Mouse (Mus musculus) MEL (cell line): Measurements from ENCODE around the gene Syap1.

Experiments
- BHLHE40 ChIP-seq: IDR thresholded peaks from 2 replicates; pipeline ENCODE4 v1.6.1; 2012; ENCODE audit warnings: low read depth, mild to moderate bottlenecking, inconsistent platforms, low read length, improper control_type of control experiment, borderline replicate concordance
- CHD2 ChIP-seq: IDR thresholded peaks from 2 replicates; pipeline ENCODE4 v1.6.1; 2011; ENCODE audit warnings: low read length, improper control_type of control experiment
- CTCF ChIP-seq, 3 experiments: IDR thresholded peaks in 2 of 3; conservative IDR thresholded peaks in 1 of 3; 2 replicates each; pipeline ENCODE4 v1.5.1; 2011 to 2012; ENCODE audit warnings: low read length in 3 of 3, low read depth in 2 of 3, mild to moderate bottlenecking in 2 of 3, improper control_type of control experiment in 1 of 3, inconsistent platforms in 1 of 3, mixed read lengths in 1 of 3, moderate library complexity in 1 of 3; ENCODE audit not compliant: control insufficient read depth in 1 of 3, insufficient read depth in 1 of 3, poor library complexity in 1 of 3, severe bottlenecking in 1 of 3
- E2F4 ChIP-seq: IDR thresholded peaks from 2 replicates; pipeline ENCODE4 v1.6.1; 2011; ENCODE audit warnings: low read depth, low read length, improper control_type of control experiment, borderline replicate concordance
- ELF1 ChIP-seq: IDR thresholded peaks from 2 replicates; pipeline ENCODE4 v1.6.1; 2014; ENCODE audit warnings: low read depth, mild to moderate bottlenecking, inconsistent platforms, low read length, improper control_type of control experiment, moderate library complexity
- HCFC1 ChIP-seq: IDR thresholded peaks from 2 replicates; pipeline ENCODE4 v1.6.1; 2012; ENCODE audit warnings: low read depth, mild to moderate bottlenecking, inconsistent platforms, low read length, improper control_type of control experiment, moderate library complexity
- MEF2A ChIP-seq: IDR thresholded peaks from 2 replicates; pipeline ENCODE4 v1.6.1; 2014; ENCODE audit warnings: low read depth, mild to moderate bottlenecking, inconsistent platforms, low read length, improper control_type of control experiment; ENCODE audit not compliant: poor library complexity, insufficient replicate concordance, severe bottlenecking; ENCODE audit errors: extremely low read depth
- USF1 ChIP-seq: IDR thresholded peaks from 2 replicates; pipeline ENCODE4 v1.6.1; 2014; ENCODE audit warnings: low read depth, mild to moderate bottlenecking, inconsistent platforms, low read length, improper control_type of control experiment, moderate library complexity

DNA sequence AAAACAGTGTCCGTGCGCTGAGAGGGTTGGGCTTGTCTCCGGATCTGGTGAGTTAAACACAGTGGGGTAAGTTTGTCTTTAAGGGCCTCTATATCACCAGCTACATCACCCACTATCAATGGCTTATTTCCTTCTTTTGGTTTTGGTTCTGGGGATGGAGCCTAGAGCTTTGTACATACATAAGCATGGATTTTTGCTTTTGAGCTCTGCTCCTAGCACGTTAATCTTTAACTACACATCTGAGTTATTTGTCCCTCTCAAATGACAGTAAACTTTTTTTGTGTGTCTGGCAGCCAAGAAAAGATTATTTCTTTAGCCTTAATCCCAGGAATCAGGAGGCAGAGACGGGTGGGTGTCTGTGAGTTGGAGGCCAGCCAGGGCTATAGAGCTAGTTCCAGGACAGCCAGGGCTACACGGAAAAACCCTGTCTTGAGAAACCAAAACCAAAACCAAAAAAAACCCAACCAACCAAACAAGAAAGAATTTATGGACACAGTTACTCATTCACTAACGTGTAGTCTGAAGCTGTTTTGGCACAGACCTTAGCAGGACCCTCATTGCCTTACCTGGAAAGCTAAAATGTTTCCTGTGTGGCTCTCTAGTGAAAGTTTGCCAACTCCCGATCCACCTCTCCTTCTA is 33.4 kb upstream of the Syap1 start:
- TF ChIP-seq HCFC1 = no peak
- no peak for TF ChIP-seq E2F4
- TF ChIP-seq USF1 = no peak
- TF ChIP-seq BHLHE40 = no peak
- TF ChIP-seq CHD2 = no peak
- TF ChIP-seq MEF2A = no peak
- TF ChIP-seq CTCF (IDR thresholded peaks at IDR 0.05 in 2 of 3, conservative IDR thresholded peaks at IDR 0.05 in 1 of 3; ENCODE audit: control insufficient read depth in 1 of 3, insufficient read depth in 1 of 3, low read depth in 2 of 3, low read length in 3 of 3, poor library complexity in 1 of 3, severe bottlenecking in 1 of 3) = no peak
- TF ChIP-seq ELF1 = no peak
